Mouse (Mus musculus) heart, adult 2 months (tissue): Measurements from ENCODE around the gene Prkcg.

Experiments used
- CTCF ChIP-seq: fragments of 200-600 bp; IDR thresholded peaks from 2 replicates; pipeline ENCODE4 v1.8.1; 2022; ENCODE audit warnings: antibody characterized with exemption, mild to moderate bottlenecking, moderate library complexity
- POLR2A ChIP-seq: fragments of 200-500 bp; IDR thresholded peaks from 2 replicates; pipeline ENCODE4 v1.6.1; 2011; ENCODE audit warnings: mild to moderate bottlenecking, low read depth, low read length, control low read depth; ENCODE audit not compliant: insufficient read depth

GRCm38 (mm10) chr7:3345301-3345700 is 56.3 kb downstream of the Prkcg start:
- TF ChIP-seq CTCF (no peak), POLR2A (no peak)
